Mouse (Mus musculus) forebrain, postnatal 0 days (tissue): ENCODE results near the gene Csgalnact2. TPM values are rescaled to one million over a fixed set of nuclear protein-coding genes. Genes with fewer than 3 reads are reported as not detected.
A peak's percentile ranks its signal among the peaks of the same experiment; 100 is the strongest.

ENCODE experiments used
- ATAC-seq: fragments of 200-750 bp; cut with Nextera tagmentation; 2 replicates; pipeline ENCODE4 v1.8.0; 2017; ENCODE audit warnings: mild to moderate bottlenecking, moderate library complexity
- DNase-seq: peaks from one replicate; pipeline ENCODE4 v3.0.0-alpha.2; 2015
- H3K27ac ChIP-seq: fragments of 300-500 bp; sonication (generic); 2 replicates; pipeline ENCODE4 v1.5.1; 2014; ENCODE audit warnings: low read depth, mild to moderate bottlenecking, antibody characterized with exemption, low read length, moderate library complexity, mixed read lengths
- H3K27me3 ChIP-seq: fragments of 300-500 bp; sonication (generic); 2 replicates; pipeline ENCODE4 v1.6.1; 2014; ENCODE audit warnings: mild to moderate bottlenecking, low read length, mixed read lengths; ENCODE audit not compliant: insufficient read depth
- H3K36me3 ChIP-seq: fragments of 300-500 bp; sonication (generic); 2 replicates; pipeline ENCODE4 v1.6.1; 2014; ENCODE audit warnings: mild to moderate bottlenecking, moderate library complexity; ENCODE audit not compliant: insufficient read depth
- H3K4me1 ChIP-seq: fragments of 300-500 bp; sonication (generic); 2 replicates; pipeline ENCODE4 v1.6.1; 2014; ENCODE audit warnings: antibody characterized with exemption; ENCODE audit not compliant: insufficient read depth
- H3K4me2 ChIP-seq: fragments of 300-500 bp; sonication (generic); 2 replicates; pipeline ENCODE4 v1.6.1; 2014; ENCODE audit warnings: low read depth, mild to moderate bottlenecking, moderate library complexity
- H3K4me3 ChIP-seq: fragments of 300-500 bp; sonication (generic); 2 replicates; pipeline ENCODE4 v1.5.1; 2014; ENCODE audit warnings: low read depth, low read length, mixed read lengths
- H3K9ac ChIP-seq: fragments of 300-500 bp; sonication (generic); 2 replicates; pipeline ENCODE4 v1.6.1; 2014; ENCODE audit warnings: mild to moderate bottlenecking
- H3K9me3 ChIP-seq: fragments of 300-500 bp; sonication (generic); 2 replicates; pipeline ENCODE4 v1.6.1; 2016; ENCODE audit warnings: low read length
- CTCF ChIP-seq: sonication (generic); IDR thresholded peaks from 2 replicates; pipeline ENCODE4 v1.5.1; 2016; ENCODE audit warnings: antibody characterized with exemption, control low read depth, low read depth
- WGBS: fragments of 180-500 bp; shearing (Covaris S2); extraction: QIAGEN DNeasy Blood & Tissue Kit; methylation state at CpG from one replicate; pipeline ENCODE4 v1.1.7; 2014; 5-methylcytosine and 5-hydroxymethylcytosine counted together
- polyA plus RNA-seq: library from polyadenylated mRNA; unstranded; fragments of >200 nt; fragmentation: Nextera tagmentation; extraction: Ambion mirVana; gene quantifications from 2 replicates; pipeline ENCODE4 v1.2.1, GENCODE M21; 2015
- total RNA-seq: library from RNA; depleted of rRNA; stranded (reverse); fragments of >200 nt; gene quantifications from 2 replicates; pipeline ENCODE4 v1.2.3, GENCODE M21; 2014

Csgalnact2 gene
- total and polyA plus RNA-seq, 2 experiments from 2014 or later = 11.1 to 20.4 TPM

DNA sequence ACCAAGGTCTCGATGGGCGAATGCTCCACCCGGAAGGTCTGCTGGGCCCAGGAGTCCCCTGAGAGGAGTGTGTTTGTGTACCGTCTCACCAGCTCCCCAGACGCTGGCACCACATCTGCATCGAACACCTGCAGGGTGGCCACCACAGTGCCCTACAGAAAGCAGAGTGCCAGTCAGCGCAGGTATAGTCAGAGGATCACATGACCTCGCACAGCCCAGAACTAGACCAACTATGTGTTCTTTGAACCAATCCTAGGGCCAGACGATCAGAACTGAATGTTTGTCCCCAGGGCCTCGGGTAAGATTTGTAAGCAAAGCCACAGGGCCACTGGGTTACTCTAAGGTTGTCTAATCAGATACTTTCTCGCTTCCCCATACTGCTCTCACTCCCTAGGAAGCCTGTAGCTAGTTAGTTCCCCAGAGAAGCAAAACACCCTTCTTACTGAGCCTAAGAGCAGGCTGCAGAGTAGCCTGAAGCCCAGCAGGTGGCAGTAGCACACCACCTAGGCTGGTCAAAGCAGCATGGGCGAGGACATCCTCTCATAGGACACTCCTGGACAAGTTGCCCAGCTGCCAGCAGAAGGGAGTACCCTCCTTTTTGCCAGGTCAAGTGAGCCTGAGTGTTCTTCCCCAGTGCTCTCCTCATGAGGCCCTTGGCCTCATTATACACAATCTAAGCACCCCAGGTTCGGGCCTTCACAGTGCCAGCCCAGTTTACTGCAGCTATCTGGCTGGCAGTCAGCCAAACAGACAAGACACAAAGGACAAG is 40.6 kb upstream of the Csgalnact2 start:
- no peaks in the 10 kb centered on the region for H3K27me3 ChIP-seq
- H3K9me3 ChIP-seq = no peaks in the 10 kb centered on the region
- peak; percentile 88 for DNase-seq
- H3K4me2 ChIP-seq = no peak overlapping the region
- no peak overlapping the region for H3K4me3 ChIP-seq
- H3K4me1 ChIP-seq = no peaks in the 10 kb centered on the region
- no peak overlapping the region for H3K9ac ChIP-seq
- H3K36me3 ChIP-seq = no peaks in the 10 kb centered on the region
- 61% methylated on average over 13 of the region's 13 CpGs for WGBS
- ATAC-seq = peak; percentile 91
- no peak overlapping the region for H3K27ac ChIP-seq
- TF ChIP-seq CTCF = peak; percentile 99

DNA sequence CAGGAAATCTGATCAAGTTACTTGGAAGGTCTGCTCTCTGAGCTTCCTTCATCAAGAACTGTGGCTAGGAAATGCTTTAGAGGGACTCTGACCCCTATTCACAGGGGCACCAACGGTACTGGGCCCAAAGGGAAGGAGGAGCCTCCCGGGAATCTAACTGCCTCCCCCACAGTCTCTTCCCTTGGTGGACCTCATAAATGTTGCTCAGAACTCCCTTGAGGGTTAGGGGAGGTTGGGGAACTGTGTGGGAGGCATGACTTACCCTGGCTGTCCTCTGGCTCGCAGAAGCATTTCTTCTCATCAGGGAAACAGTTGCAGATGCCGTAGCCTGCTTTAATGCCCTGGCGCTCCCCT is 35.0 kb upstream of the Csgalnact2 start:
- 88% methylated on average over 5 of the region's 5 CpGs for WGBS
- no peak for ATAC-seq

DNA sequence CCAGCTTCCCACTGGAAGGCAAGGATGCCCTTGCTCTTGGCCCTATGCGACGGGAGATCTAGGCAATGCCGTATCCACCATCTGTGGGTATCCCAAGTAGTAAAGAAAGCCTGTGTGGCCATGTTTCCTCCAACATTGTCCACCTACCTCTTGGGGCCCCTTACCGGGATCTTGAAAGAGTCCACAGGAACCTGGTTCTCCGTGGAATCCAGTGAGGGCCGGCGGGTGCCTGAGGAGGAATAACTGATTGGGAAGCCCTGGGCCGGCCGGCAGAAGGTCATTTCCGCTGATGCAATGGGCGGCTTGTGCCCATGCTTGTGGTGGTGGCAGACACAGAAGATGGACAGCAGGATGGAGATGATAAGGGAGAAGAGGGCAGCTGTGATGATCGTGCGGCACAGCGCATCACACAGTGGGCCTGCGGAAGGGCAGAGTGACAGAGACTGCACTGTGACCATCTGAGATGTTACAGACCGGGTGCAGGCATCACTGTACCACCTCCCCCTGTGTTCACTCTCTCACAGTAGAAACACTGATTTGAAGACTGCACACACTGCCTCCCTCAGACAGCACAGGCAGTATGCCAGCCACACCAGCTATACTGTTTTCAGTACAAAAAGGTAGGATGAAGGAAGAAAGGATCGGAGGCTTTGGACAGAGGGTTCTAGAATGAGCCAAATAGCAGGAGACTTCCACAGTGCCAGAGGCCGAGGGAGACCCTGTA is 34.5 kb upstream of the Csgalnact2 start:
- Histone ChIP-seq H3K27me3 (no peaks in the 10 kb centered on the region), H3K27ac (no peak overlapping the region), H3K4me2 (no peak overlapping the region), H3K36me3 (no peaks in the 10 kb centered on the region), H3K9me3 (no peaks in the 10 kb centered on the region), H3K4me3 (no peak overlapping the region), H3K9ac (no peak overlapping the region), H3K4me1 (no peaks in the 10 kb centered on the region)
- no peak for TF ChIP-seq CTCF
- 91% methylated on average over 18 of the region's 18 CpGs for WGBS
- ATAC-seq (no peak), DNase-seq (no peak)

More for the DNA sequence above, 35.0 kb upstream of the Csgalnact2 start:
- H3K9me3 ChIP-seq = no peaks in the 10 kb centered on the region
- no peaks in the 10 kb centered on the region for H3K36me3 ChIP-seq
- no peak overlapping the region for H3K27ac ChIP-seq
- no peaks in the 10 kb centered on the region for H3K4me1 ChIP-seq
- no peak for TF ChIP-seq CTCF
- H3K4me3 ChIP-seq = no peak overlapping the region
- H3K27me3 ChIP-seq = no peaks in the 10 kb centered on the region
- H3K9ac ChIP-seq = no peak overlapping the region
- H3K4me2 ChIP-seq = no peak overlapping the region
- no peak for DNase-seq

DNA sequence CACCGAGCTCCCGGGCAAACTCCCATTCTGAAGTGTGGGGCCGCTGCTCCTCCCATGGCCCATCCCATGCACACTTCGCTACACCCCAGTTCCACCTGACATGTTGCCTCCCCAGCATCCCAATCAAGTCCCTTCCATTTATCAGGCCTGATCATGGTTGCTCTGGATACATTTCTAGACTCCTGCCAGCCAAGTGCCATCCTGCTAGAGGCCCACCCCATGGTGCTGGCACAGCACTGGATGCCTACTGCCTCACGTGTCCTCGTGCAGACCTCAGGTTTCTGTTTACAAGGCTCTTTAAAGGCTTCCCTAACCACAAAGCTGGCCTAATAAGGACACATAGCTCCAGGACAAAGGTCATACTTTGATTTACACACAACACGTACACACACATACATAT is 32.4 kb upstream of the Csgalnact2 start:
- no peak overlapping the region for H3K4me2 ChIP-seq
- 89% methylated on average over 7 of the region's 7 CpGs for WGBS
- no peak overlapping the region for H3K9ac ChIP-seq
- H3K36me3 ChIP-seq = no peaks in the 10 kb centered on the region
- no peak for TF ChIP-seq CTCF
- no peak overlapping the region for H3K27ac ChIP-seq
- DNase-seq (no peak), ATAC-seq (no peak)
- H3K4me1 ChIP-seq = no peaks in the 10 kb centered on the region
- H3K4me3 ChIP-seq = no peak overlapping the region
- no peaks in the 10 kb centered on the region for H3K27me3 ChIP-seq
- H3K9me3 ChIP-seq = no peaks in the 10 kb centered on the region

DNA sequence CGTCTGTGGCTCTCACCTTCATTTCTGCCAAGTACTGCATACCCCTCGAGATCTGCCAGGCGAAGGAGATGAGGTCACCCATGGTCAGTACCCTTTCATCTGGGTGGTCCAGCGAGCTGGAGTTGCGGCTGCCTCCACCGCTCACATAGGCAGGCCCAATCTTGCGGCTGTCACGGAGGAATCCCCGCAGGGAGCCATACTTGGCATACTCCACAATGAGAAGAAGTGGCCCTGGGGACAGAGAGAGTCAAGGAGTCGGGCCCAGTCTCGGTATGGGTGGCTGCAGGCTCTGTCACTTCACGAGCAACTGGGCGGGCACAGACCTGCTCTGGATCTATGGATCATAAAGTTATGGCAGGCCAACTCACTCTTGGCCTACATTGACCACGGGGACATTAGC is 29.2 kb upstream of the Csgalnact2 start:
- Histone ChIP-seq H3K27me3 (no peaks in the 10 kb centered on the region), H3K36me3 (no peaks in the 10 kb centered on the region), H3K9me3 (no peaks in the 10 kb centered on the region), H3K27ac (no peak overlapping the region), H3K4me2 (no peak overlapping the region), H3K9ac (no peak overlapping the region), H3K4me3 (no peak overlapping the region), H3K4me1 (no peaks in the 10 kb centered on the region)
- WGBS = 88% methylated on average over 14 of the region's 14 CpGs
- DNase-seq (no peak), ATAC-seq (no peak)
- TF ChIP-seq CTCF = no peak

DNA sequence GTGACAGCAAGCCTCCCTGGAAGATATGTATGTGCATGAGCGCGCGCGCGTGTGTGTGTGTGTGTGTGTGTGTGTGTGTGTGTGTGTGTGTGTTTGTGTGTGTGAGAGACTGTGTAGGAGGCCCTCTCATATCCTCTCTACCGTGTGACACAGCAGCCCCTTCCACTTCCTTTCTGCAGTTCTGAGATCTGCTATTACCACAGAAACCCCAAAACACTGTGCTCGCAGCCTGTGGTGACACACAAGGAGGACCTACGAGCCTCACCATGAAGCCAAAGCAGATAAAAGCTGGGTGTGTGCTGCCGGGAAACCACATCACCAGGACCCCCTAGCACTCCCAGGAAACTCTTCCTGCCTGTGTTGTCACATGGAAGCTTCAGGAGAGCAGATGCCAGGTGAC is 28.1 kb upstream of the Csgalnact2 start:
- no peaks in the 10 kb centered on the region for H3K27me3 ChIP-seq
- TF ChIP-seq CTCF = no peak
- WGBS = 89% methylated on average over 9 of the region's 9 CpGs
- no peak overlapping the region for H3K4me3 ChIP-seq
- ATAC-seq (peak; percentile 16; the same call in 1 of the 2 replicates), DNase-seq (peak; percentile 4)
- no peaks in the 10 kb centered on the region for H3K36me3 ChIP-seq
- no peak overlapping the region for H3K4me2 ChIP-seq
- H3K9me3 ChIP-seq = no peaks in the 10 kb centered on the region
- H3K9ac ChIP-seq = no peak overlapping the region
- H3K27ac ChIP-seq = no peak overlapping the region
- no peaks in the 10 kb centered on the region for H3K4me1 ChIP-seq

DNA sequence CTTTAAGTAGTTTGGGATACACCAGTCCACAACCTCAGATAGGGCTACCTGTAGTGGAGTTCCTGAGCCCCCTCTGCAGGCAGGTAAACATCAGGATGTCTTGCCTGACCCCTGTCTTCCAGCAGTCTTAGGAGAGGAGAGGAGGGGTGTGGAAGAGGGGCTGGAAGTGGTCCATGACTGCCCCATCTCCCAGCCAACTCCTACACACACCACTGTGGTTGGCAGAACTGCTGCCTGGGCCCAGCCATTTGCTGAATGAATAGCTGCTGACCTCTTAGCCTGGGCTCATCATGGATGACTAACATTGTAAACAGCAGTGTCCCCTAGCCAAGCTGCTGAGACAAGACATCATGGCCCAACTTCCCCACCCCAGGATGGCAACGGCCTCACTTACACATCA is 26.6 kb upstream of the Csgalnact2 start:
- H3K9ac ChIP-seq = no peak overlapping the region
- no peak overlapping the region for H3K4me3 ChIP-seq
- no peak for ATAC-seq
- H3K4me1 ChIP-seq = no peaks in the 10 kb centered on the region
- no peaks in the 10 kb centered on the region for H3K36me3 ChIP-seq
- no peaks in the 10 kb centered on the region for H3K27me3 ChIP-seq
- no peak for DNase-seq
- H3K4me2 ChIP-seq = no peak overlapping the region
- 94% methylated on average over 1 of the region's 1 CpGs for WGBS
- H3K27ac ChIP-seq = no peak overlapping the region
- no peaks in the 10 kb centered on the region for H3K9me3 ChIP-seq
- TF ChIP-seq CTCF = no peak
